Mouse (Mus musculus) stomach, embryonic 16.5 days (tissue): Measurements from ENCODE around the gene Hmgb2. TPM values are rescaled to one million over a fixed set of nuclear protein-coding genes. Genes with fewer than 3 reads are reported as not detected.

Experiments used
- ATAC-seq: fragments of 200-750 bp; cut with Nextera tagmentation; 2 replicates; pipeline ENCODE4 v1.8.0; 2017; ENCODE audit warnings: moderate number of reproducible peaks, moderate TSS enrichment; ENCODE audit not compliant: insufficient read depth, low FRiP score
- H3K27ac ChIP-seq: fragments of 300-500 bp; sonication (generic); 2 replicates; pipeline ENCODE4 v1.5.1; 2014; ENCODE audit warnings: low read length
- H3K27me3 ChIP-seq: fragments of 300-500 bp; sonication (generic); 2 replicates; pipeline ENCODE4 v1.6.1; 2014; ENCODE audit warnings: low read length, control low read depth, mixed read lengths; ENCODE audit not compliant: control insufficient read depth, insufficient read depth
- H3K36me3 ChIP-seq: fragments of 300-500 bp; sonication (generic); 2 replicates; pipeline ENCODE4 v1.6.1; 2014; ENCODE audit warnings: low read length; ENCODE audit not compliant: control insufficient read depth, insufficient read depth
- H3K4me1 ChIP-seq: fragments of 300-500 bp; sonication (generic); 2 replicates; pipeline ENCODE4 v1.6.1; 2014; ENCODE audit warnings: low read length, control low read depth, mixed read lengths; ENCODE audit not compliant: control insufficient read depth, insufficient read depth
- H3K4me2 ChIP-seq: fragments of 300-500 bp; sonication (generic); 2 replicates; pipeline ENCODE4 v1.6.1; 2014; ENCODE audit warnings: low read depth, low read length, mixed read lengths
- H3K4me3 ChIP-seq: fragments of 300-500 bp; sonication (generic); replicated peaks from 2 replicates; pipeline ENCODE4 v1.5.1; 2014; ENCODE audit warnings: mild to moderate bottlenecking, low read length
- H3K9ac ChIP-seq: fragments of 300-500 bp; sonication (generic); 2 replicates; pipeline ENCODE4 v1.6.1; 2014; ENCODE audit warnings: low read length
- H3K9me3 ChIP-seq: fragments of 300-500 bp; sonication (generic); replicated peaks from 2 replicates; pipeline ENCODE4 v1.6.1; 2016; ENCODE audit warnings: low read length, control low read depth; ENCODE audit not compliant: control insufficient read depth
- WGBS: fragments of 180-500 bp; shearing (Covaris S2); extraction: QIAGEN DNeasy Blood & Tissue Kit; methylation state at CpG from one replicate; pipeline ENCODE4 v1.1.7; 2014; 5-methylcytosine and 5-hydroxymethylcytosine counted together
- polyA plus RNA-seq: library from polyadenylated mRNA; unstranded; fragments of >200 nt; fragmentation: Nextera tagmentation; extraction: Ambion mirVana; gene quantifications from 2 replicates; pipeline ENCODE4 v1.2.1, GENCODE M21; 2015

Gene Hmgb2
- polyA plus RNA-seq, 1 experiment from 2014 or later, result 345 TPM

- Histone ChIP-seq H3K4me1 (no peaks in the 10 kb centered on the region), H3K4me2 (no peak overlapping the region), H3K4me3 (no peak overlapping the region), H3K36me3 (peaks cover 6% of the 10 kb centered on the region), H3K9me3 (no peaks in the 10 kb centered on the region), H3K27me3 (no peaks in the 10 kb centered on the region), H3K27ac (no peak overlapping the region), H3K9ac (no peak overlapping the region)
- WGBS, result 76% methylated on average over 12 of the region's 12 CpGs
- ATAC-seq, result no peak
These were observed 8.6 kb downstream of the Hmgb2 start for GRCm38 (mm10) chr8:57520186-57520786.

GRCm38 (mm10) chr8:57528036-57528435, 16.3 kb downstream of the Hmgb2 start:
- Histone ChIP-seq H3K4me3 (no peak overlapping the region), H3K9me3 (no peaks in the 10 kb centered on the region), H3K4me2 (no peak overlapping the region), H3K9ac (no peak overlapping the region), H3K36me3 (no peaks in the 10 kb centered on the region), H3K4me1 (no peaks in the 10 kb centered on the region), H3K27me3 (no peaks in the 10 kb centered on the region), H3K27ac (no peak overlapping the region)
- no peak for ATAC-seq
- 97% methylated on average over 1 of the region's 1 CpGs for WGBS

GRCm38 (mm10) chr8:57530238-57530637, 18.5 kb downstream of the Hmgb2 start:
- H3K36me3 ChIP-seq, result no peaks in the 10 kb centered on the region
- no peaks in the 10 kb centered on the region for H3K9me3 ChIP-seq
- ATAC-seq, result no peak
- peak overlapping the region; percentile 62 for H3K27ac ChIP-seq
- no peaks in the 10 kb centered on the region for H3K27me3 ChIP-seq
- peak overlapping the region; percentile 43 for H3K9ac ChIP-seq
- peak overlapping the region; percentile 45 for H3K4me2 ChIP-seq
- H3K4me1 ChIP-seq, result no peaks in the 10 kb centered on the region
- WGBS, result 74% methylated on average over 13 of the region's 13 CpGs
- H3K4me3 ChIP-seq, result peak overlapping the region; percentile 22; the same call in 1 of the 2 replicates

- peak overlapping the region; percentile 22; the same call in 1 of the 2 replicates for H3K4me3 ChIP-seq
- H3K9ac ChIP-seq, result peak overlapping the region; percentile 43
- H3K27ac ChIP-seq, result peak overlapping the region; percentile 62
- no peaks in the 10 kb centered on the region for H3K4me1 ChIP-seq
- 22% methylated on average over 15 of the region's 15 CpGs for WGBS
- H3K36me3 ChIP-seq, result peaks cover 4% of the 10 kb centered on the region
- peak; percentile 57; the same call in 1 of the 2 replicates for ATAC-seq
- H3K4me2 ChIP-seq, result peak overlapping the region; percentile 45
- no peaks in the 10 kb centered on the region; the same call in 1 of the 2 replicates for H3K9me3 ChIP-seq
- no peaks in the 10 kb centered on the region for H3K27me3 ChIP-seq
These were observed 19.1 kb downstream of the Hmgb2 start for GRCm38 (mm10) chr8:57530666-57531349.

- WGBS, result 56% methylated on average over 2 of the region's 2 CpGs
These were observed 20.5 kb downstream of the Hmgb2 start for GRCm38 (mm10) chr8:57532223-57532622.

GRCm38 (mm10) chr8:57533106-57533505, 21.4 kb downstream of the Hmgb2 start:
- H3K27me3 ChIP-seq, result no peaks in the 10 kb centered on the region
- no peak for ATAC-seq
- peaks cover 9% of the 10 kb centered on the region for H3K36me3 ChIP-seq
- H3K4me3 ChIP-seq, result no peak overlapping the region
- WGBS, result 91% methylated on average over 4 of the region's 4 CpGs
- H3K9ac ChIP-seq, result no peak overlapping the region
- H3K27ac ChIP-seq, result no peak overlapping the region
- no peaks in the 10 kb centered on the region; the same call in 1 of the 2 replicates for H3K9me3 ChIP-seq
- H3K4me2 ChIP-seq, result no peak overlapping the region
- H3K4me1 ChIP-seq, result no peaks in the 10 kb centered on the region

More at GRCm38 (mm10) chr8:57532223-57532622, 20.5 kb downstream of the Hmgb2 start:
- no peaks in the 10 kb centered on the region for H3K27me3 ChIP-seq
- no peaks in the 10 kb centered on the region for H3K4me1 ChIP-seq
- H3K9me3 ChIP-seq, result no peaks in the 10 kb centered on the region; the same call in 1 of the 2 replicates
- H3K4me2 ChIP-seq, result no peak overlapping the region
- H3K9ac ChIP-seq, result no peak overlapping the region
- no peak for ATAC-seq
- H3K36me3 ChIP-seq, result peaks cover 9% of the 10 kb centered on the region
- no peak overlapping the region for H3K4me3 ChIP-seq
- H3K27ac ChIP-seq, result no peak overlapping the region

GRCm38 (mm10) chr8:57534495-57534894, 22.8 kb downstream of the Hmgb2 start:
- H3K27me3 ChIP-seq, result no peaks in the 10 kb centered on the region
- 67% methylated on average over 4 of the region's 4 CpGs for WGBS
- ATAC-seq, result no peak

GRCm38 (mm10) chr8:57536167-57536566, 24.5 kb downstream of the Hmgb2 start:
- H3K4me2 ChIP-seq, result no peak overlapping the region
- no peak for ATAC-seq
- H3K9ac ChIP-seq, result no peak overlapping the region
- H3K36me3 ChIP-seq, result peaks cover 9% of the 10 kb centered on the region
- H3K4me1 ChIP-seq, result no peaks in the 10 kb centered on the region
- 88% methylated on average over 6 of the region's 6 CpGs for WGBS
- no peak overlapping the region for H3K4me3 ChIP-seq
- no peaks in the 10 kb centered on the region for H3K27me3 ChIP-seq
- no peak overlapping the region for H3K27ac ChIP-seq
- no peaks in the 10 kb centered on the region; the same call in 1 of the 2 replicates for H3K9me3 ChIP-seq

More at GRCm38 (mm10) chr8:57534495-57534894, 22.8 kb downstream of the Hmgb2 start:
- no peaks in the 10 kb centered on the region; the same call in 1 of the 2 replicates for H3K9me3 ChIP-seq
- no peak overlapping the region for H3K9ac ChIP-seq
- H3K27ac ChIP-seq, result no peak overlapping the region
- peaks cover 9% of the 10 kb centered on the region for H3K36me3 ChIP-seq
- H3K4me2 ChIP-seq, result no peak overlapping the region
- no peak overlapping the region for H3K4me3 ChIP-seq
- no peaks in the 10 kb centered on the region for H3K4me1 ChIP-seq

- H3K27me3 ChIP-seq, result no peaks in the 10 kb centered on the region
- ATAC-seq, result no peak
- H3K4me3 ChIP-seq, result no peak overlapping the region
- 84% methylated on average over 7 of the region's 7 CpGs for WGBS
- no peak overlapping the region for H3K27ac ChIP-seq
- no peaks in the 10 kb centered on the region; the same call in 1 of the 2 replicates for H3K9me3 ChIP-seq
- peaks cover 9% of the 10 kb centered on the region for H3K36me3 ChIP-seq
- H3K4me1 ChIP-seq, result no peaks in the 10 kb centered on the region
- H3K4me2 ChIP-seq, result no peak overlapping the region
- H3K9ac ChIP-seq, result no peak overlapping the region
These were observed 26.9 kb downstream of the Hmgb2 start for GRCm38 (mm10) chr8:57538601-57539000.
